Mouse (Mus musculus) neural tube, embryonic 10.5 days (tissue): ENCODE results near the gene Zfp870.
"Not testable (repeated sequence)": the region's sequence is repeated elsewhere in the genome, so short reads cannot be mapped to it uniquely, and the experiment has no call there.

Source experiments
- DNase-seq: peaks from one replicate; pipeline ENCODE4 v3.0.0-alpha.2; 2017; ENCODE audit warnings: low spot score; ENCODE audit errors: extremely low spot score

Zfp870 gene

DNA sequence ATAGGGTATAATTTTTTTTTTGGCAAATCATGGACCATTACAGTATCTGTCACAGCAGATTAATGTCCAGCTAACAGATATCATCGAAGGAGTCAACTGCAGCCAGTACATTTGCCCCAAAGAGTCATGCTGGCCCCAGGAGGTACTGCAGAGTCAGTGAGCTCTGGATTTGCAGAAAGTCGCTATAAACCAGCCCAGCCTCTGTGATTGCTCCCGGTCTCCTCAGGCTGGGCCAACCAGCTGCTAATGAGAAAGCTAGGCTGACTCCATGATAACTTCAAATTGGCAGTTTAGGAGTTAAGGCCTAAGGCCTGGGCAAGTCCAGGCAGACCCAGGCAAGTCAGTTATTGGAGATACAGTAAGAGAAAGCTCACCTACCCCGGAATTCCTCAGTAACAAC is 19.4 kb downstream of the Zfp870 start:
- no peak for DNase-seq

DNA sequence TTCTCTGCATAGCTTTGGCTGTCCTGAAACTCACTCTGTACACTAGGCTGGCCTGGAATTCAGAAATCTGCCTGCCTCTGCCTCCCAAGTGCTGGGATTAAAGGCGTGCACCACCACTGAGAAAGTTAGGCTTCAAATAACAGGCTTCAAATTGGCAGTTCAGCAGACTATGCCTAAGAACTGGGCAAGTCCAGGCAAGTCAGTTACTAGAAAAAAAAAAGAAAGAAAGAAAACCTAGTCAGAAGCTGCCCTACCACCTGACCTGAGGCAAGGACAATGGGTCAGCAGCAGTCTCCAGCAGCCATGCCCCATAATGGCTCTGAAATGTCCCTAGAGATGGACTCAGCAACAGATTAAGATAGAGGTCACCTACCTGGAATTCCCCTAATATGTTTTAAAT is 20.0 kb downstream of the Zfp870 start:
- no peak for DNase-seq

DNA sequence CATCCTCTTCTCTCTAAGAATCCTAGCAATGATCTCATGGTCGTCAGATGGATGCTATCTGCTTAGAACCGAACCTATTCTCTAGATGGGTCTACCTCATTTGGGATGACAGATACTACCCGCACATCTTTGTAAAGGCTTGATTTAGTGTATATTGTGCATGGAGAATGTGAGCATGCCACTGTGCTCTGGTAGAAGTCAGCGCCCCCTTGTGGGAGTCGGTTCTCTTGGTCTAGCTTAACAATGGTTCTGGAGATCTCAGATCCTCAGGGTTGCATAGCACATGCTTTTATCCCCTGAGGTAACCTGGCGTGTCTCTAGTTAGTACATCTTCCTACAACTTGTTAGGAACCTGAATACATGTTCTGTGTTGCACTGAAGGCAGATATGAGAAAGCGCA is 24.2 kb downstream of the Zfp870 start:
- not testable (repeated sequence) for DNase-seq

DNA sequence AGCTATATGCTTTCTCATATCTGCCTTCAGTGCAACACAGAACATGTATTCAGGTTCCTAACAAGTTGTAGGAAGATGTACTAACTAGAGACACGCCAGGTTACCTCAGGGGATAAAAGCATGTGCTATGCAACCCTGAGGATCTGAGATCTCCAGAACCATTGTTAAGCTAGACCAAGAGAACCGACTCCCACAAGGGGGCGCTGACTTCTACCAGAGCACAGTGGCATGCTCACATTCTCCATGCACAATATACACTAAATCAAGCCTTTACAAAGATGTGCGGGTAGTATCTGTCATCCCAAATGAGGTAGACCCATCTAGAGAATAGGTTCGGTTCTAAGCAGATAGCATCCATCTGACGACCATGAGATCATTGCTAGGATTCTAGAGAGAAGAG is 34.7 kb downstream of the Zfp870 start:
- not testable (repeated sequence) for DNase-seq

DNA sequence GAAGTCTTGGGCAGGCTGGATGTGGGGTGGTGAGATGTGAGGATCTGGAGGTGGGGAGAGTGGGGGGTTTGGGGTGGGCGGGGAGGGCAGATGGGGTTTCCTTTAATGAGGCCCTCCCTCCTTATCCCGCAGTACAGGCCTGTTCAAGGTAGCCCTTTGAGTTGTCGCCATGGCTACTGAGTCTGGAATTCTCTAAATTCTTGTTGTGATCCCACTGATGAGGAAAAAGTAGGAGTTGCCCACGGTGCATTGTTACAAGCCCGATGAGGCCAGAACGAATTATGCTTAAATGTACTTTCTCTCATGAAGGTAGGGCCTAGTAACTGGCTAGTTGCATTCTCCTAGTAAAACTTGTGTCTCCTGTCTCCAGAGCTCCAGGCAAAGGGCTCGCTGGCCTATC is 39.9 kb downstream of the Zfp870 start:
- no peak for DNase-seq

- DNase-seq, result peak; percentile 17
Observed at GRCm38 (mm10) chr17:32841388-32841787, 50.1 kb downstream of the Zfp870 start.

DNA sequence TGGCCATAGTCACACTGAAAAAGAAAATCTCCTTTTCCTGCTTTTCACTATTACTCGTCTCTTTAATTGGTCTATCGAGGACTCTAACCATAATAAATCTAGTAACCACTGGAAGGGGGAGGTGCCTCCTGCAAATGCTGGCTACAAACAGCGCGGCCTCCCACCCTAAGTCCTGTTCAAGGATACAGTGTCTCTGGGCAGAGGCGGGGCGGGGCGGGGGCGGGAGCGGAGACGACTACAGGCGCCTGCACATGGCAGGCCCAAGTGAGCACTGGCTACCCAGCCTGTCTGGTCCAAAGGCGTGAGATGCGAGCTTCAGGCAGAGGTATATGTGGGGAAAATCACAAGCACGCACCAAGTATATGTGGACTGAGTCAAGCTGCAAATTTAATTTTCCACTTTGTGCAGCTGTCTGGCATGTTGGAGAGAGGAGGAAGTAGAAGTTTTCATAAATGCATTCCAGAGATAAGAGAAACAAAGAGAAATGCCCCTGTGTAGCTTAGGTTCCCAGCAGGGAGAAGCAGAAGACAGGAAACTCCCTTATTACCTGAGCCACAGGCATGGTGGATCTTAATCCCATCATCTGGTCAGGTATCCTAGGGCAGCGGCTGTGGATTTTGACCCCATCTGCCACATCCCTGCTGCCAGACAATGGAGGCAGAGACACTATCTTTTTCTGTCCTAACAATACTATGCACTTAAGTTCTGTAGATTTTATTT is 52.2 kb downstream of the Zfp870 start:
- no peak for DNase-seq

DNA sequence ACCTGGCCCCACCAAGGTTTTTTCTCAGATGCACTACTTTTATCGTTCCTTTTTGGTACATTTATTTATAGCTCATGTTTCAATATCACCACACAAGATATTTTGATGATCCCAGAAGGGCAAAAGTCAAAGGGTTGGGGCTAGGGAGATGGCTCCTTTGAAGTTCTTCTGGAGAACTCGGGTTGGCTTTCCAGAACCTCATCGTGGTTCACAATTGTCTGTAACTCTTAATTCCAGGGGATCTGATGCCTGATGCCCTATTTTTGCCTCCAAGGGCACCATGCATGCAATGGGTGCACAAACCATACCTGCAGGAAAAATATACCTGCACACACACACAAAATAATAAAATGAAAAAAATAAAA is 61.0 kb downstream of the Zfp870 start:
- DNase-seq, result no peak

DNA sequence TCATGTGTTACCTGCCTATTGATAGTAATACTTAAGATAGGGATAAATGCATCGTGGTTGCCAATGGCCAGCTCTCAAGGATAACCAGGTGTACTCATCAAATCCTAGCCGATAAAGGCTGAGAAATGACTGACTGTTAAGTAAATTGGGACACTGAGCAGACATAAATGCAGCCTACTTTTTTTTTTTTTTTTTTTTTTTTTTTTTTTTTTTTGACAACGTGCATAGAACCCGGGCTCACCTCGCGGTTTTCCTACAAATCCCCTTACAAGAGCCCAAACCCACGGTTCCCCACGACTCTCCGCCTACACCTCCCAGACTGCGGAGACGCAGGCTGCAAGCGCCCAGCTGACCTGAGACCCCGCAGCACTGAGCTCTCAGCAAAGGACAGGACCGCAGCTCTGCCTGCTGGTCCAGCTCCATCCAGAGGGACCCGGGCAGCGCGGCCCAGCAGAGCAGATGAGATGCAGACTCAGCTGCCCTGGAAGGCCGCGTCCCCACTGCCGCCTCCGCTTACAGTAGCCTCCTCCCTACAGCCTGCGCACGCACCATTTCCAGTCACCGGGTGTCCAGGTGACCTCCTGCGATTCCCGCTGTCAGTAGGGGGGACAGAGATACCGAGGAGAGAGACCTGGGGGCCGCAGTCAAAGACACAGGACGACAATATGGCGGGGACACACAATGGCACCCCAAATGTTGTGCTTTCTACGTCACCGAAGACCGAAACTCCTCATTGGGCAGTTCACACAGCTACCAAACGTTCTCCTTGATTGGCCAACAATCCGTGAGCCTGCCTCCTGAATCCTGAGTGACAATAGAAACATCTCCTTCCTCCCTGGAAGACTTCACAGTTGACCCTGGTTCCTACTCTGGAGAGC is 61.7 kb downstream of the Zfp870 start, which contains the start of gene Zfp799:
Gene Zfp799, minus strand, starts transcription at position 722 of the 878 bp plus-strand sequence.
- peak; percentile 81 for DNase-seq
